In the genomic region with DNA sequence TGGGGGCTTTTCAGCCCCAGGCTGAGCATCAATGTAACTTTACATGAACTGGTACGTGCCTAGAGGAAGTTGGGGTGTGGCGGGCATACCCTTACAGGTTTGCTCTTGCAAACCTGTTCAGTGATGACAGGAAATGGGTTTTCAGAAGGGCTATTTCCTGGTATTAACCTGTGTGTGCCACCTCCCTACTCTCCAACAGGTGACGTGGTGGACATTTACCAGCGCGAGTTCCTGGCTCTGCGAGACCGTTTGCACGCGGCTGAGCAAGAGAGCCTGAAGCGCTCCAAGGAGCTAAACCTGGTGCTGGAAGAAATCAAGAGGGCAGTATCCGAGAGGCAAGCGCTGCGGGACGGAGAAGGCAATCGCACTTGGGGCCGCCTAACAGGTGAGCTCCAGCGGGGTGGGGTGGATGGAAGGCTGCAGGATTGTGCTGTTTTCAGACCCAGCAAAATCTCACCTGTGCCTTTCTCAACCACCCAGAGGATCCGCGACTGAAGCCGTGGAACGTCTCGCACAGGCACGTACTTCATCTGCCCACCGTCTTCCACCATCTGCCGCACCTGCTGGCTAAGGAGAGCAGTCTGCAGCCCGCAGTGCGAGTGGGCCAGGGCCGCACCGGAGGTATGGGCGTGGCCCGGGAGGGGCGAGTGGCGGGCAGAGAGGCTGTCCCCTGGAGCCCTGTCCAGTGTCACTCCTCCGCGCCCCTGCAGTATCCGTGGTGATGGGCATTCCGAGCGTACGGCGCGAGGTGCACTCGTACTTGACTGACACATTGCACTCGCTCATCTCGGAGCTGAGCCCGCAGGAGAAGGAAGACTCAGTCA, we compare ENCODE assay signal across 8 mouse cellular contexts. TPM values are rescaled to one million over a fixed set of nuclear protein-coding genes. Genes with fewer than 3 reads are reported as not detected.
A peak's percentile ranks its signal among the peaks of the same experiment; 100 is the strongest.
DNase-seq lines count a peak whose midpoint lies in the region; ATAC-seq lines count a peak whose summit lies in the region.

No protein-coding gene starts in this region.

- no peaks in the 10 kb centered on the region for H3K9me3 ChIP-seq in kidney, embryonic 14.5 days (ENCODE audit: control insufficient read depth, low read length)
- no peaks in the 10 kb centered on the region for H3K9me3 ChIP-seq in hindbrain, embryonic 15.5 days
- H3K9me3 ChIP-seq in midbrain, embryonic 14.5 days (ENCODE audit: control insufficient read depth, low read length): no peaks in the 10 kb centered on the region

- no peak for DNase-seq in kidney, adult 8-10 months
- DNase-seq in cerebellum, postnatal 25 days: peak; percentile 44 to 52
- DNase-seq in midbrain, embryonic 14.5 days: no peak
- no peak for DNase-seq in left cerebral cortex, postnatal 4 days
- DNase-seq in left cerebral cortex, adult 8-10 months (ENCODE audit: low spot score in 2 of 2): no peak
- no peak for DNase-seq in layer of hippocampus, adult 9-10 months (ENCODE audit: low spot score)

- H3K4me1 ChIP-seq in kidney, embryonic 14.5 days (ENCODE audit: control insufficient read depth, insufficient read depth, low read length): peaks cover 37% of the 10 kb centered on the region
- H3K4me1 ChIP-seq in hindbrain, embryonic 15.5 days (replicated peaks): peaks cover 44% of the 10 kb centered on the region
- peaks cover 27% of the 10 kb centered on the region for H3K4me1 ChIP-seq in midbrain, embryonic 14.5 days (ENCODE audit: control insufficient read depth, insufficient read depth, low read length)

- H3K4me2 ChIP-seq in kidney, embryonic 14.5 days (replicated peaks; ENCODE audit: low read depth, low read length): peak overlapping the region; percentile 45
- peak overlapping the region; percentile 46 for H3K4me2 ChIP-seq in hindbrain, embryonic 15.5 days
- H3K4me2 ChIP-seq in midbrain, embryonic 14.5 days (ENCODE audit: low read length): peak overlapping the region; percentile 37; the same call in 1 of the 2 replicates

- 25% methylated on average over 44 of the region's 45 CpGs for WGBS in kidney, embryonic 14.5 days
- WGBS in hindbrain, embryonic 15.5 days: 30% methylated on average over 45 of the region's 45 CpGs
- 24% methylated on average over 45 of the region's 45 CpGs for WGBS in midbrain, embryonic 14.5 days

- H3K27ac ChIP-seq in kidney, embryonic 14.5 days (ENCODE audit: low read depth, low read length): no peak overlapping the region
- no peak overlapping the region for H3K27ac ChIP-seq in hindbrain, embryonic 15.5 days (replicated peaks)
- no peak overlapping the region for H3K27ac ChIP-seq in midbrain, embryonic 14.5 days (replicated peaks; ENCODE audit: low read depth, low read length)

- H3K27me3 ChIP-seq in kidney, embryonic 14.5 days (ENCODE audit: control insufficient read depth, insufficient read depth, low read length): no peaks in the 10 kb centered on the region
- H3K27me3 ChIP-seq in hindbrain, embryonic 15.5 days: no peaks in the 10 kb centered on the region
- 0 out of 2 replicates have a peak, but pooled peaks cover 10% of the 10 kb centered on the region for H3K27me3 ChIP-seq in midbrain, embryonic 14.5 days (ENCODE audit: control insufficient read depth, insufficient read depth, low read length)

- H3K9ac ChIP-seq in kidney, embryonic 14.5 days (ENCODE audit: low read depth, low read length): no peak overlapping the region; the same call in 1 of the 2 replicates
- H3K9ac ChIP-seq in hindbrain, embryonic 15.5 days: no peak overlapping the region
- no peak overlapping the region for H3K9ac ChIP-seq in midbrain, embryonic 14.5 days (replicated peaks; ENCODE audit: low read length)

- H3K4me3 ChIP-seq in kidney, embryonic 14.5 days (ENCODE audit: low read length): peak overlapping the region; percentile 13; the same call in 1 of the 2 replicates
- 0 out of 2 replicates have a peak overlapping the region, but pooled peaks have one; percentile 5 for H3K4me3 ChIP-seq in hindbrain, embryonic 15.5 days
- peak overlapping the region; percentile 10; the same call in 1 of the 2 replicates for H3K4me3 ChIP-seq in midbrain, embryonic 14.5 days (replicated peaks; ENCODE audit: low read depth, low read length)

- intact Hi-C loops in left cerebral cortex, postnatal 4 days (cut with DNase I): loop anchor here (10.0 kb wide), 1 partner anchor 134 kb away; no protein-coding TSS in a partner anchor

- ATAC-seq in kidney, embryonic 14.5 days (ENCODE audit: low FRiP score, low TSS enrichment): 0 out of 2 replicates have a peak, but pooled peaks have one; percentile 36
- ATAC-seq in hindbrain, embryonic 15.5 days (ENCODE audit: low FRiP score, low read depth): no peak
- ATAC-seq in midbrain, embryonic 14.5 days (ENCODE audit: low FRiP score, low TSS enrichment): 0 out of 2 replicates have a peak, but pooled peaks have one; percentile 29

- peaks cover 37% of the 10 kb centered on the region for H3K36me3 ChIP-seq in kidney, embryonic 14.5 days (ENCODE audit: control insufficient read depth, insufficient read depth, low read length)
- H3K36me3 ChIP-seq in hindbrain, embryonic 15.5 days: peaks cover 43% of the 10 kb centered on the region
- H3K36me3 ChIP-seq in midbrain, embryonic 14.5 days (ENCODE audit: control insufficient read depth, insufficient read depth, low read length): peaks cover 50% of the 10 kb centered on the region

RNA-seq across cellular contexts. Expression of gene Ltc4s, which starts 7.7 kb away (rescaled TPM):
- polyA plus RNA-seq in kidney, embryonic 14.5 days (2014; fragmentation: Nextera tagmentation; extraction: Ambion mirVana): 1.6 and 1.9 TPM in 2 replicates
- polyA plus RNA-seq in hindbrain, embryonic 15.5 days (2015; fragmentation: Nextera tagmentation; extraction: Ambion mirVana): 2.3 and 2.9 TPM in 2 replicates
- polyA plus RNA-seq in midbrain, embryonic 14.5 days (2014; fragmentation: Nextera tagmentation; extraction: Ambion mirVana): 1.0 and 2.5 TPM in 2 replicates
- 1 to 10 TPM; 3.1 to 4.1 TPM for total RNA-seq in left cerebral cortex, postnatal 4 days (2021)
- 10 to 100 TPM in 1 of 4 experiments, 1 to 10 TPM in 3; 8.0 to 15.8 (median 8.8) TPM for total RNA-seq in left cerebral cortex, adult 8-10 months (2022)

RNA-seq across cellular contexts. Expression of gene Mgat4b, which starts 20.0 kb away (rescaled TPM):
- polyA plus RNA-seq in kidney, embryonic 14.5 days (2014; fragmentation: Nextera tagmentation; extraction: Ambion mirVana): 37.0 and 39.2 TPM in 2 replicates
- polyA plus RNA-seq in hindbrain, embryonic 15.5 days (2015; fragmentation: Nextera tagmentation; extraction: Ambion mirVana): 58.1 and 69.2 TPM in 2 replicates
- 41.3 and 59.6 TPM in 2 replicates for polyA plus RNA-seq in midbrain, embryonic 14.5 days (2014; fragmentation: Nextera tagmentation; extraction: Ambion mirVana)
- total RNA-seq in left cerebral cortex, postnatal 4 days (2021): 100 to 1,000 TPM; 179 to 189 TPM
- total RNA-seq in left cerebral cortex, adult 8-10 months (2022): 10 to 100 TPM; 61.3 to 68.0 (median 65.8) TPM

RNA-seq across cellular contexts. Expression of gene Sqstm1, which starts 20.1 kb away (rescaled TPM):
- polyA plus RNA-seq in kidney, embryonic 14.5 days (2014; fragmentation: Nextera tagmentation; extraction: Ambion mirVana): 128 and 197 TPM in 2 replicates
- 422 TPM in 2 replicates for polyA plus RNA-seq in hindbrain, embryonic 15.5 days (2015; fragmentation: Nextera tagmentation; extraction: Ambion mirVana)
- 293 and 312 TPM in 2 replicates for polyA plus RNA-seq in midbrain, embryonic 14.5 days (2014; fragmentation: Nextera tagmentation; extraction: Ambion mirVana)
- 100 to 1,000 TPM; 262 to 293 TPM for total RNA-seq in left cerebral cortex, postnatal 4 days (2021)
- 100 to 1,000 TPM; 498 to 523 (median 522) TPM for total RNA-seq in left cerebral cortex, adult 8-10 months (2022)

RNA-seq across cellular contexts. Expression of gene Mrnip, which starts 56.4 kb away (rescaled TPM):
- polyA plus RNA-seq in kidney, embryonic 14.5 days (2014; fragmentation: Nextera tagmentation; extraction: Ambion mirVana): 21.8 and 22.0 TPM in 2 replicates
- 32.8 and 34.6 TPM in 2 replicates for polyA plus RNA-seq in hindbrain, embryonic 15.5 days (2015; fragmentation: Nextera tagmentation; extraction: Ambion mirVana)
- polyA plus RNA-seq in midbrain, embryonic 14.5 days (2014; fragmentation: Nextera tagmentation; extraction: Ambion mirVana): 37.0 and 38.8 TPM in 2 replicates
- total RNA-seq in left cerebral cortex, postnatal 4 days (2021): 10 to 100 TPM; 19.1 to 20.3 TPM
- 10 to 100 TPM; 14.4 to 19.1 (median 15.7) TPM for total RNA-seq in left cerebral cortex, adult 8-10 months (2022)

Comparison
In these comparisons a context has a peak if more than half of its experiments do, and no peak if none do; other contexts are left out.
1. DNase-seq: peak in cerebellum, postnatal 25 days (2 of 2); none in kidney, adult 8-10 months (0 of 2), midbrain, embryonic 14.5 days (single experiment), left cerebral cortex, postnatal 4 days (single experiment), left cerebral cortex, adult 8-10 months (0 of 2) and layer of hippocampus, adult 9-10 months (single experiment).
2. Peak in every context shown above with its lines, with median percentiles within 50 percentile points of each other: H3K4me2 ChIP-seq and H3K4me3 ChIP-seq.